Mouse (Mus musculus) fibroblast of lung, adult 2 months (primary cell): Measurements from ENCODE around the gene Gm21627.
"Not testable (repeated sequence)": the region's sequence is repeated elsewhere in the genome, so short reads cannot be mapped to it uniquely, and the experiment has no call there.

Source experiments
- DNase-seq: peaks from one replicate; pipeline ENCODE4 v3.0.0-alpha.2; 2011; ENCODE audit warnings: low read depth

The Gm21627 gene

DNA sequence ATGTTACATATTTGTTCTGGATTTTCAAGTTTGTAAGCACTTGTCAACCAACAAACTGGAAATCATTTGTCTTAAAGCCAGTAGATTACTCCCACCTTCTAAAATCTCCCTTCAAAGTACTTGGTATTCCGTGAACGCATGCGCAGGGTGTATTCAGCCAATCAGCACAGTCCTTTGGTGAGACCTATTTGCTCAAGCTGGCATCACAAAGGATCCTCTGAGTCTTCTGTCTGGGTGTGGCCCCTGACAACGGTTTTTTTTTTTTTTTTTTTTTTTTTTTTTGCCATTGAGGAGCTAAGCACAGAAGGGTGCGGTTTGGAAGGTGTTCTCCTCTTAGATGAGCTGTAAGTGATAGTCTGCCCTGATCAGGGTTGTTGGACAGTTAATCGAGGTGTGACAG is at the start of gene Gm21627:
Gene Gm21627, plus strand, starts transcription at position 301 of the 400 bp plus-strand sequence.
- not testable (repeated sequence) for DNase-seq
